Mouse (Mus musculus): ENCODE results near the gene Wdr53.

- no peak for TF ChIP-seq CTCF (IDR thresholded peaks at IDR 0.05)
- no peak for TF ChIP-seq EP300 (IDR thresholded peaks at IDR 0.05)
These were observed 33.2 kb downstream of the Wdr53 start for GRCm38 (mm10) chr16:32280211-32280610.

All from lung, postnatal 0 days (tissue).